Comparison of ENCODE assay signal across 7 mouse cellular contexts in genomic region chr7:112298032-112298431, GRCm38 (mm10).
A peak's percentile ranks its signal among the peaks of the same experiment; 100 is the strongest.
DNase-seq lines count a peak whose midpoint lies in the region; ATAC-seq lines count a peak whose summit lies in the region.

No protein-coding gene starts in this region.

- no peaks in the 10 kb centered on the region for H3K27me3 ChIP-seq in forebrain, embryonic 11.5 days (ENCODE audit: control insufficient read depth, insufficient read depth, low read length)

- no peaks in the 10 kb centered on the region for H3K9me3 ChIP-seq in forebrain, embryonic 11.5 days (ENCODE audit: control insufficient read depth, low read length)

- no peak overlapping the region for H3K27ac ChIP-seq in forebrain, embryonic 11.5 days (ENCODE audit: low read depth, low read length)

- H3K9ac ChIP-seq in forebrain, embryonic 11.5 days (ENCODE audit: low read length), result no peak overlapping the region

- no peaks in the 10 kb centered on the region for H3K4me1 ChIP-seq in forebrain, embryonic 11.5 days (replicated peaks; ENCODE audit: control insufficient read depth, insufficient read depth, low read length)

- no peaks in the 10 kb centered on the region for H3K36me3 ChIP-seq in forebrain, embryonic 11.5 days (ENCODE audit: control insufficient read depth, insufficient read depth, low read length)

- no peak overlapping the region for H3K4me2 ChIP-seq in forebrain, embryonic 11.5 days (ENCODE audit: low read depth, low read length, severe bottlenecking)

- 93% methylated on average over 9 of the region's 9 CpGs for WGBS in forebrain, embryonic 11.5 days

- ATAC-seq in forebrain, embryonic 11.5 days (replicated peaks; ENCODE audit: low FRiP score), result no peak

- DNase-seq in urinary bladder, postnatal 14 days (ENCODE audit: low spot score), result peak; percentile 52
- DNase-seq in urinary bladder, adult 2 months (ENCODE audit: low spot score), result no peak
- DNase-seq in cerebellum, postnatal 36 days, result peak; percentile 52 to 54
- peak; percentile 70 to 82 for DNase-seq in layer of hippocampus, adult 8-10 months (ENCODE audit: low spot score in 2 of 2)
- DNase-seq in ovary, postnatal 36 days (ENCODE audit: low spot score), result peak; percentile 74
- DNase-seq in forebrain, embryonic 11.5 days (ENCODE audit: low spot score), result no peak
- DNase-seq in embryo, embryonic 9.5 days (ENCODE audit: extremely low spot score), result no peak

- H3K4me3 ChIP-seq in forebrain, embryonic 11.5 days (ENCODE audit: low read depth, low read length), result no peak overlapping the region

Comparison
In these comparisons a context has a peak if more than half of its experiments do, and no peak if none do; other contexts are left out.
1. DNase-seq: peak in urinary bladder, postnatal 14 days (single experiment), cerebellum, postnatal 36 days (2 of 2), layer of hippocampus, adult 8-10 months (2 of 2) and ovary, postnatal 36 days (single experiment); none in urinary bladder, adult 2 months (single experiment), forebrain, embryonic 11.5 days (single experiment) and embryo, embryonic 9.5 days (single experiment).